Mouse (Mus musculus): ENCODE measurements around the gene Nhsl2. TPM values are rescaled to one million over a fixed set of nuclear protein-coding genes. Genes with fewer than 3 reads are reported as not detected.

Nhsl2 gene
- polyA plus RNA-seq, 1 experiment from 2014 or later = 4.5 TPM

DNA sequence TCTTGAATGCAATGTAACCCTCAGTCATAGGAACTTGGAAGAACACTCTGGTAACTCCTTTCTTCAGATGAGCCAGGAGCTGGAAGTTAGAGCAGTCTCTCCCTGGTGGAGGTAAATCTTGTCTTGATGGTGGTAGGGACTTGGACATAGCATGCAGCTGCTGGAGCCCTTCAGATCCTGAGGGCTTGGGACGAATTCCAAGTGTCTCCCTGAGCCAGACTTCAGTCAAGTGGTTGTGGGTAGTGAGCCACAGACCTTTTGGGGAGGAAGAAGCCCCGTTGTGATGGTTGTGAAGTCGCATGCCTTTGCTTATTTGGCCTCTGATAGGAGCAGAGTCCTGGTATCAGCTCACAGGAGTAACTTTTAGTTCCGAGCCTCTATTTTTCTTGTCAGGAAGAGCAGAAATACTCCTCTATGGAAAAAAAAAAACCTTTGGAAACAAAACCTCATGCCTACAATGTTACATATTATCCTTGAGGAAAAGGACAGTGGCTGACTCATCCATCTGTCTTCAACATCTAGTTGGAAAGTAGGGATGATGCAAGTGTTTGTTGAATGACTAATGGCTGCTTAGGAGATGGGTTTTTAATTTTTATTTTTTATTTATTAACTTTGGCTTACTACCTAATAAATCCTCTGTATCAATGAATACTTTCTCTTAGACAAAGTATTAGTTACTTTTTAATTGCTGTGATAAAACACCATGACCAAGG lies 14.6 kb downstream of the Nhsl2 start:
- no peaks in the 10 kb centered on the region for H3K4me1 ChIP-seq (ENCODE audit: control insufficient read depth, insufficient read depth, low read length)
- H3K27me3 ChIP-seq (ENCODE audit: control insufficient read depth, insufficient read depth, low read length) = peaks cover 5% of the 10 kb centered on the region
- no peak overlapping the region for H3K4me3 ChIP-seq (ENCODE audit: low read depth, low read length)
- ATAC-seq (ENCODE audit: low read depth) = no peak
- H3K27ac ChIP-seq (ENCODE audit: low read depth, low read length) = no peak overlapping the region
- no peaks in the 10 kb centered on the region for H3K36me3 ChIP-seq (ENCODE audit: control insufficient read depth, insufficient read depth, low read length)
- WGBS = 70% methylated on average over 4 of the region's 4 CpGs
- H3K9ac ChIP-seq (replicated peaks; ENCODE audit: low read depth, low read length) = no peak overlapping the region
- H3K9me3 ChIP-seq (ENCODE audit: control insufficient read depth, low read length) = no peaks in the 10 kb centered on the region
- no peak overlapping the region for H3K4me2 ChIP-seq (ENCODE audit: low read depth, low read length)

DNA sequence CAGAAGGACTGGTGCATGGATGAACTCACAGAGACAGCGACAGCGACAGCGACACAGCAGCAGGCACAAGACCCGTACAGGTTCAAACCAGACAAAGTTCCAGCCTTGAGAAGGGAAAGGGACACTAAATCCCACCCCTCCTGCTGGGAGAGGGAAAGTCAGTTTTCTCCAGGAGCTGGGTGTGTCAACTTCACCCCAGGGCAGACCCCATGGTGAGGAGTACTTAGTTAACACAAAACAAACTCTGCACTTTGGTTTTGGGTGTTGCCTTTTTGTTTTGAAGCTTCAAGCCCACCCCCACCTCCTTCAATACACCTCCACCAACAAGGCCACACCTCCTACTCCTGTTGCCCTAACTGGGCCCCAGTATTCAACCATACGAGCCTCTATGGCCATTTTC lies 15.6 kb downstream of the Nhsl2 start:
- Histone ChIP-seq H3K9me3 (ENCODE audit: control insufficient read depth, low read length) (no peaks in the 10 kb centered on the region), H3K9ac (replicated peaks; ENCODE audit: low read depth, low read length) (no peak overlapping the region), H3K27ac (ENCODE audit: low read depth, low read length) (no peak overlapping the region), H3K4me3 (ENCODE audit: low read depth, low read length) (no peak overlapping the region), H3K36me3 (ENCODE audit: control insufficient read depth, insufficient read depth, low read length) (no peaks in the 10 kb centered on the region), H3K4me2 (ENCODE audit: low read depth, low read length) (no peak overlapping the region), H3K27me3 (ENCODE audit: control insufficient read depth, insufficient read depth, low read length) (peaks cover 5% of the 10 kb centered on the region), H3K4me1 (ENCODE audit: control insufficient read depth, insufficient read depth, low read length) (no peaks in the 10 kb centered on the region)
- 60% methylated on average over 5 of the region's 5 CpGs for WGBS
- no peak for ATAC-seq (ENCODE audit: low read depth)

DNA sequence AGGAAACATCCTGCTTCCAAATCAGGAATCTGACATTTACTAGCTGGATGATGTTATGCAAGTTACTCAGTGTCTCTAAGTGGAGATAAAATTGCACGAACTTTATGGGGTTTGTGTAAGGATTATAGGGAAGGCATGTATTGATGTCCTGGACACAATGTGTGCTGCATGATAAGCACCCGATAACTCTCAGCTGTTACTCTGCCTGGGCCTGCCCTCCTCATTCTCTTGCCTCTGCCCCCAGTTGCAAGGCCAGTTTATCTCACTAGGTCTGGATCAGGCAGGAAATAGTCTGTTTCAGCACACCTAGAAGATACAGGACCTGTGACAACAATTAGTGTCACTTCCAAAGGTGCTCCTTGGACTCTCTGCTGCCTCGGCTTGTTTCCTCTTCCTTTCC lies 25.0 kb downstream of the Nhsl2 start:
- Histone ChIP-seq H3K36me3 (ENCODE audit: control insufficient read depth, insufficient read depth, low read length) (no peaks in the 10 kb centered on the region), H3K9me3 (ENCODE audit: control insufficient read depth, low read length) (no peaks in the 10 kb centered on the region), H3K9ac (replicated peaks; ENCODE audit: low read depth, low read length) (no peak overlapping the region), H3K27me3 (ENCODE audit: control insufficient read depth, insufficient read depth, low read length) (no peaks in the 10 kb centered on the region), H3K4me3 (ENCODE audit: low read depth, low read length) (no peak overlapping the region), H3K4me1 (ENCODE audit: control insufficient read depth, insufficient read depth, low read length) (no peaks in the 10 kb centered on the region), H3K4me2 (ENCODE audit: low read depth, low read length) (no peak overlapping the region), H3K27ac (ENCODE audit: low read depth, low read length) (no peak overlapping the region)
- no peak for ATAC-seq (ENCODE audit: low read depth)
- 85% methylated on average over 3 of the region's 3 CpGs for WGBS

DNA sequence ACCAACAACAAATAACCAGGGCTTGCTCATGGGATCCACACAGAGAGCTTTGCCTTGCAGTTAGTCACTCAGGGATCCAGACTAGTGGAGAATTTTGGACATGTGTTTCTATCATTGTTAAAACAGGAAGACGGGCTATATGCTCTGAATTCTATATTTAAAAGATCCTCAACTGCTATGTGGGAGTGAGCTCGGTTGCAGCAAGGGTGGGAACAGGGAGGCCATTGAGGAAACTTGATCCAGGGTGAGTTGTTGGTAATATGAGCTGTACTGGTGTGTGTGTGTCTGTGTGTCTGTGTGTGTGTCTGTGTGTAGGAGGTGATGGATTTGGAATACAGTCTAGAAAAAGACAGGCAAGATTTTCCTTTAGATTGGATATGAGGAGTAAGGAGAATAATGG lies 25.7 kb downstream of the Nhsl2 start:
- H3K27ac ChIP-seq (ENCODE audit: low read depth, low read length) = no peak overlapping the region
- no peaks in the 10 kb centered on the region for H3K9me3 ChIP-seq (ENCODE audit: control insufficient read depth, low read length)
- no peak overlapping the region for H3K9ac ChIP-seq (replicated peaks; ENCODE audit: low read depth, low read length)
- H3K4me2 ChIP-seq (ENCODE audit: low read depth, low read length) = no peak overlapping the region
- H3K36me3 ChIP-seq (ENCODE audit: control insufficient read depth, insufficient read depth, low read length) = no peaks in the 10 kb centered on the region
- no peak for ATAC-seq (ENCODE audit: low read depth)
- 63% methylated on average over 2 of the region's 2 CpGs for WGBS
- no peak overlapping the region for H3K4me3 ChIP-seq (ENCODE audit: low read depth, low read length)
- no peaks in the 10 kb centered on the region for H3K27me3 ChIP-seq (ENCODE audit: control insufficient read depth, insufficient read depth, low read length)
- H3K4me1 ChIP-seq (ENCODE audit: control insufficient read depth, insufficient read depth, low read length) = no peaks in the 10 kb centered on the region

DNA sequence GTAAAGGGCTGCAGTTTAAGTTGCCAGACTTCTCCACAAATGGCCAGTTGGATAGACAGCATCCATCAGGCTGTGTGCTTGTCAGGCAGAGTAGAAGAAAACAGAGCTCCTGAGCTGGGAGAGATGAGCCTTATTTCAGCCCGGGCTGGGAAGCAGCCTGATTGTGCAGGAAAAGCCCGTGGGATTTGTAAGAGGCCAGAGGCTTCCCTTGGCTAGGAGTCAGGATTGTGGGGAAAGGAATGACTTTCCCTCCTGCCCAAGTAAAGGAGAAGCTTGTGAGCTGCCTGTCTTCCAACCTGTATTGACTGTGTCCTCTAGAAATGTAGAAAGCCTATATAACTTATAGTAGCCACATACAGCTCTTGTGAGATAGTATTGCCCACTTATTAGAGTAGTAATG lies 27.0 kb downstream of the Nhsl2 start:
- Histone ChIP-seq H3K27ac (ENCODE audit: low read depth, low read length) (no peak overlapping the region), H3K4me1 (ENCODE audit: control insufficient read depth, insufficient read depth, low read length) (no peaks in the 10 kb centered on the region), H3K9me3 (ENCODE audit: control insufficient read depth, low read length) (no peaks in the 10 kb centered on the region), H3K27me3 (ENCODE audit: control insufficient read depth, insufficient read depth, low read length) (no peaks in the 10 kb centered on the region), H3K36me3 (ENCODE audit: control insufficient read depth, insufficient read depth, low read length) (no peaks in the 10 kb centered on the region), H3K9ac (replicated peaks; ENCODE audit: low read depth, low read length) (no peak overlapping the region), H3K4me3 (ENCODE audit: low read depth, low read length) (no peak overlapping the region), H3K4me2 (ENCODE audit: low read depth, low read length) (no peak overlapping the region)
- WGBS = 51% methylated on average over 2 of the region's 2 CpGs
- ATAC-seq (ENCODE audit: low read depth) = no peak

DNA sequence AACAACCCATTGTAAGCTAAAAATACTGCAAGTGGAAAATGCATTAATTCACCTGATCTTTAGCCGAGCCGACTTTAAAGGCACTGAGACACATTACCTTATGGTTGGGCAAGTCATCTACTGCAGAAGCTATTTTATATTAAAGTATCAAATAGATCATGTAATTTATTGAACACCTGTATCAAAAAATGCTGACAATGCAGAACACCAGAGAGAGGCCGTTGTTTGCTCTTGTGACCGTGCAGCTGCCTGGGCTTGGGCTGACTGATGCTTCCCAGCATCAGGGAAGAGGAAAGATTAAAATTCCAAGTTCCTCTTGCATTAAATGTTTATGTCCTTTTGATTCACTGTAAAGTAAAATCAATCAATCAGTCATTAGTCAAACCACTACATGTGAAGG lies 28.7 kb downstream of the Nhsl2 start:
- WGBS = 83% methylated on average over 4 of the region's 4 CpGs
- H3K27ac ChIP-seq (ENCODE audit: low read depth, low read length) = no peak overlapping the region
- no peak overlapping the region for H3K4me3 ChIP-seq (ENCODE audit: low read depth, low read length)
- ATAC-seq (ENCODE audit: low read depth) = no peak
- H3K9me3 ChIP-seq (ENCODE audit: control insufficient read depth, low read length) = no peaks in the 10 kb centered on the region
- no peak overlapping the region for H3K9ac ChIP-seq (replicated peaks; ENCODE audit: low read depth, low read length)
- no peaks in the 10 kb centered on the region for H3K4me1 ChIP-seq (ENCODE audit: control insufficient read depth, insufficient read depth, low read length)
- H3K36me3 ChIP-seq (ENCODE audit: control insufficient read depth, insufficient read depth, low read length) = no peaks in the 10 kb centered on the region
- no peaks in the 10 kb centered on the region for H3K27me3 ChIP-seq (ENCODE audit: control insufficient read depth, insufficient read depth, low read length)
- no peak overlapping the region for H3K4me2 ChIP-seq (ENCODE audit: low read depth, low read length)

DNA sequence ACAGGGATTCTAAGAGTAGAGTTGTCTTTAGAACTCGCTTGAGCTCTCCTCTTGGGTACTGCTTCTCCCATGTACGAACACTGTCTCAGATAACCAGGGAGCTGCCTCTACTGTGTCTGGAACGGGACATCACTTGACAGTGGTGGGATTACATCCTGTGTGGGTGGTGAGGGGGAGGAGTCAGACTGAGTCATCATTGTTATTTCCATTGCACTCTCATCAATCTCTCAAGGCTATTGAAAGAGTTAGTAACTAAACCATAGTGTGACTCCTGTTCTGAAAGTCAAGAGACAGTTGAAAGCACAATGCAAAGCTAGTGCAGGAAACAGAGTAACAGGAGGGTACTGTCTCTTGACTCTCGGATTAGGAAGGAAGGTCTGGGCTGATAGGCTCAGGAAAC lies 29.4 kb downstream of the Nhsl2 start:
- Histone ChIP-seq H3K9ac (replicated peaks; ENCODE audit: low read depth, low read length) (no peak overlapping the region), H3K27ac (ENCODE audit: low read depth, low read length) (no peak overlapping the region), H3K9me3 (ENCODE audit: control insufficient read depth, low read length) (no peaks in the 10 kb centered on the region), H3K4me2 (ENCODE audit: low read depth, low read length) (no peak overlapping the region), H3K27me3 (ENCODE audit: control insufficient read depth, insufficient read depth, low read length) (no peaks in the 10 kb centered on the region), H3K36me3 (ENCODE audit: control insufficient read depth, insufficient read depth, low read length) (no peaks in the 10 kb centered on the region), H3K4me1 (ENCODE audit: control insufficient read depth, insufficient read depth, low read length) (no peaks in the 10 kb centered on the region), H3K4me3 (ENCODE audit: low read depth, low read length) (no peak overlapping the region)
- ATAC-seq (ENCODE audit: low read depth) = no peak
- WGBS = 48% methylated on average over 4 of the region's 4 CpGs

DNA sequence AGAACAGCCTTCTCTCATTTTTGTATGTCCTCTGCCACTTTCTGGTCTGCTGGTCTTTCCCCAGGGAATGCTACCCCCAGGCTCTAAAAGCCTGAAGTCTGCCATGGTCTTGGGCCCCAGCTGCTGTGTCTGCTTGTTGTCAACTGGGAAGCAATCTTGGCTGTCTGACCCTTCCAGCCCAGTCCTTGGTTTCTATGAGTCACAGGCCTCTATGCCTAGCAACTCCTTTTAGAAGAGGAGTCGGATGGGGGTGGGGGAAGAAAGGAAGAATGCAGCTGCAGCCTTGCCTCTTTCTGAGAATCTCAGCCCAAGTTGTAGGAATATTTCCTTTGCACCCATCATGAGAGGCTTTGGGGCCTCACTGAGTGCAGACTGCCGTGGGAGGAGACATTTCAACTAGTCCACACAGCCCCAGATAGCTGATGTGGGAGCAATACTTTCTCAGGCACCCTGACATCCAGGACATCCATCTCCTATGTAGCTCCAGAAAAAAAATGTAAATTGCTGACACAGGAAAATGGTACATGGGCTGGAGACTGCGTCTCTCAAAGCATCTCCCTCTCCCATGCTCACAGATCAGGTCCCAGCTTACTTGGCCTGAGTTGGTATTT lies 33.1 kb downstream of the Nhsl2 start:
- WGBS = 72% methylated on average over 3 of the region's 3 CpGs
- Histone ChIP-seq H3K9ac (replicated peaks; ENCODE audit: low read depth, low read length) (no peak overlapping the region), H3K9me3 (ENCODE audit: control insufficient read depth, low read length) (no peaks in the 10 kb centered on the region), H3K27ac (ENCODE audit: low read depth, low read length) (no peak overlapping the region), H3K4me1 (ENCODE audit: control insufficient read depth, insufficient read depth, low read length) (no peaks in the 10 kb centered on the region), H3K4me3 (ENCODE audit: low read depth, low read length) (no peak overlapping the region), H3K27me3 (ENCODE audit: control insufficient read depth, insufficient read depth, low read length) (no peaks in the 10 kb centered on the region), H3K36me3 (ENCODE audit: control insufficient read depth, insufficient read depth, low read length) (no peaks in the 10 kb centered on the region), H3K4me2 (ENCODE audit: low read depth, low read length) (no peak overlapping the region)
- ATAC-seq (ENCODE audit: low read depth) = no peak

DNA sequence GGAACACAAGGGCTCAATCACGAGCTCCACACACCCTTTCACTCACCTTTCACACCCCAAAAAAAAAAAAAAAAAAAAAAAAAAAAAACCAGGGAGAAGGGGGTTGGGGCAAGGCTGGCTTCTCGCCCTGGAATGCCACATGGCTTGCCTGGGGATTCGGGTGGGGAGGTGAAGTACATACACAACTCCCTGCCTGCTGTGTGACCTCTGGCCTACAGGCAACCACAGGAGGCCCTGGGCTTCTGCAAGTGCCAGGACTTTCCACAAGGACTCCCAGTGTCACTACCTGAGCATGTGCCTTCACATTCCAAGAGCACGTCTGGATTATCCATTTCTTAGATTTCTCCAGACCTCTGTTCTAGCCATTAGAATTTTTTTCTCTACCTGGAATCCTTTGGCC lies 40.2 kb downstream of the Nhsl2 start:
- ATAC-seq (ENCODE audit: low read depth) = no peak
- no peak overlapping the region for H3K4me3 ChIP-seq (ENCODE audit: low read depth, low read length)
- no peak overlapping the region for H3K4me2 ChIP-seq (ENCODE audit: low read depth, low read length)
- H3K36me3 ChIP-seq (ENCODE audit: control insufficient read depth, insufficient read depth, low read length) = no peaks in the 10 kb centered on the region
- WGBS = 65% methylated on average over 4 of the region's 4 CpGs
- no peak overlapping the region for H3K9ac ChIP-seq (replicated peaks; ENCODE audit: low read depth, low read length)
- no peaks in the 10 kb centered on the region for H3K4me1 ChIP-seq (ENCODE audit: control insufficient read depth, insufficient read depth, low read length)
- H3K27me3 ChIP-seq (ENCODE audit: control insufficient read depth, insufficient read depth, low read length) = no peaks in the 10 kb centered on the region
- H3K27ac ChIP-seq (ENCODE audit: low read depth, low read length) = no peak overlapping the region
- H3K9me3 ChIP-seq (ENCODE audit: control insufficient read depth, low read length) = no peaks in the 10 kb centered on the region

Data from neural tube, embryonic 14.5 days (tissue).